Mouse (Mus musculus) thymus, adult 2 months (tissue): ENCODE data around the gene Cep70. TPM values are rescaled to one million over a fixed set of nuclear protein-coding genes. Genes with fewer than 3 reads are reported as not detected.

ENCODE experiments used
- DNase-seq: peaks from one replicate; pipeline ENCODE4 v3.0.0; 2021
- H3K27ac ChIP-seq: fragments of 200-500 bp; 2 replicates; pipeline ENCODE4 v1.5.1; 2012; ENCODE audit warnings: low read length, control low read depth; ENCODE audit not compliant: control insufficient read depth, insufficient read depth
- H3K27me3 ChIP-seq: fragments of 200-500 bp; 2 replicates; pipeline ENCODE4 v1.6.1; 2012; ENCODE audit warnings: mild to moderate bottlenecking, low read length, moderate library complexity, mixed read lengths; ENCODE audit not compliant: control insufficient read depth, insufficient read depth
- H3K36me3 ChIP-seq: fragments of 200-500 bp; 2 replicates; pipeline ENCODE4 v1.6.1; 2012; ENCODE audit warnings: mild to moderate bottlenecking, low read length, moderate library complexity; ENCODE audit not compliant: control insufficient read depth, insufficient read depth
- H3K4me1 ChIP-seq: fragments of 200-500 bp; replicated peaks from 2 replicates; pipeline ENCODE4 v1.6.1; 2012; ENCODE audit warnings: low read length; ENCODE audit not compliant: control insufficient read depth, insufficient read depth
- H3K4me3 ChIP-seq: fragments of 200-500 bp; 2 replicates; pipeline ENCODE4 v1.5.1; 2012; ENCODE audit warnings: mild to moderate bottlenecking, low read length, control low read depth, moderate library complexity; ENCODE audit not compliant: control insufficient read depth, insufficient read depth
- CTCF ChIP-seq: fragments of 200-500 bp; IDR thresholded peaks from 2 replicates; pipeline ENCODE4 v1.5.1; 2012; ENCODE audit warnings: mild to moderate bottlenecking, control low read depth, low read length, moderate library complexity, borderline replicate concordance; ENCODE audit not compliant: control insufficient read depth, poor library complexity, insufficient read depth; ENCODE audit errors: extremely low read depth
- POLR2A ChIP-seq: fragments of 200-500 bp; IDR thresholded peaks from 2 replicates; pipeline ENCODE4 v1.6.1; 2012; ENCODE audit warnings: mild to moderate bottlenecking, low read length, control low read depth, moderate library complexity; ENCODE audit not compliant: control insufficient read depth, poor library complexity, insufficient read depth; ENCODE audit errors: extremely low read depth
- WGBS: fragments of 180-500 bp; shearing (Covaris S2); methylation state at CpG from one replicate; pipeline ENCODE4 v1.1.7; 2018; 5-methylcytosine and 5-hydroxymethylcytosine counted together
- polyA plus RNA-seq: library from polyadenylated mRNA; depleted of rRNA; stranded (reverse); fragments of >200 nt; gene quantifications from 2 replicates; pipeline ENCODE4 v1.2.3, GENCODE M21; 2012

Gene Cep70
- polyA plus RNA-seq, 1 experiment, result 7.0 TPM

DNA sequence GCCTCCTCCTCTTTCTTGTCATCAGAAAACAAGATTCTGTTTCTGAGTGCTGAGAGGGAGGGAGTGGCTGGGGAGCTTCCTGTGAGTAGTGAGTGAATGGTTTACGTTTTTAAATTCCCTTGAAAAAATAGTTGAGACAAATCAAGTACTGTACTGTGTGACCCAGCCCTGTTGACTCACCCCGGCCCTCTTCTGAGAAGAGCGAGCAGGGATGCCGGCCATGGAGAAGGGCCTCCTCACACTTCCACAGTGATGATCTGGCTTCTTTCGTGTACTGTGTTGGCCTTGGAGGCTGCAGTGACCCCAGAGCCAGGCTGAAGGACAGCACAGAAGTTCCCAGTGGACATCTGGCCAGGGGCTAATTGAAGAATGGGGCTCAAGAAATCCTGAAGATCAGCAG lies 61.1 kb downstream of the Cep70 start:
- Histone ChIP-seq H3K27me3 (no peaks in the 10 kb centered on the region), H3K4me3 (no peak overlapping the region), H3K27ac (no peak overlapping the region), H3K4me1 (no peaks in the 10 kb centered on the region), H3K36me3 (peaks cover 3% of the 10 kb centered on the region; the same call in 1 of the 2 replicates)
- DNase-seq, result no peak
- WGBS, result 92% methylated on average over 5 of the region's 5 CpGs
- TF ChIP-seq CTCF, result no peak
- TF ChIP-seq POLR2A, result no peak

GRCm38 (mm10) chr9:99306226-99306625 lies 63.1 kb downstream of the Cep70 start:
- H3K27ac ChIP-seq, result no peak overlapping the region
- 97% methylated on average over 6 of the region's 6 CpGs for WGBS
- no peaks in the 10 kb centered on the region for H3K4me1 ChIP-seq
- TF ChIP-seq CTCF (no peak), POLR2A (no peak)
- no peak for DNase-seq
- no peaks in the 10 kb centered on the region for H3K27me3 ChIP-seq
- peaks cover 3% of the 10 kb centered on the region; the same call in 1 of the 2 replicates for H3K36me3 ChIP-seq
- no peak overlapping the region for H3K4me3 ChIP-seq

DNA sequence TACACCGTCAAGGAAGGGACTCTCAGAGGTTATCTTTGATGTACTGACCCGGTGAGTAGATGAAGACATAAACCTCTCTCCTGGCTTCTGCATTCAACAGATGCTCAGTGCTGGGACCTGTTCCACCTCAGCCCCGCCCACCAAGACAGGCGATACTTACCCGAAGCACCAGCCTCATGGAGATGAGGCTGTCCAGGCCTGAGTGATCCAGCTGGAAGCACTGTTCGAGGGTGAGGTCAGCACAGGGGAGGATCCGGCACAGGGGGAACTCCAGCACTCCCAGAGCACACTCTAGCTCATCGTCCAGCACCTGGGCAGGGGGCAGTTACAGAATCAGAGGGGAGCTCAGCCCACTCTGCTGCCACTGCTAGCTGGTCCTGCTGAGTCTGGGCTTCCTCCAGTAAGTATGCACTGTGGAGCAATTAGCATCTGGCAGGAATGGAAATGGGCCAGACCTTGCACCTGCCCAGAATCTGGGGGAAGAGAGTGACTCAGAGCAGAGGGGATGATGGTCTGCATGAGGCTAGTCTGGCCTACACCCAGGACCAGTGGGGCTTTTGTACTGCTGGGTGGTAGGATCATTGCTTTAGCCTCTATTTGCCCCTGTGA lies 76.3 kb downstream of the Cep70 start:
- Histone ChIP-seq H3K4me3 (no peak overlapping the region), H3K4me1 (no peaks in the 10 kb centered on the region), H3K36me3 (no peaks in the 10 kb centered on the region), H3K27ac (no peak overlapping the region), H3K27me3 (no peaks in the 10 kb centered on the region)
- TF ChIP-seq POLR2A (no peak), CTCF (no peak)
- 80% methylated on average over 8 of the region's 8 CpGs for WGBS
- no peak for DNase-seq

DNA sequence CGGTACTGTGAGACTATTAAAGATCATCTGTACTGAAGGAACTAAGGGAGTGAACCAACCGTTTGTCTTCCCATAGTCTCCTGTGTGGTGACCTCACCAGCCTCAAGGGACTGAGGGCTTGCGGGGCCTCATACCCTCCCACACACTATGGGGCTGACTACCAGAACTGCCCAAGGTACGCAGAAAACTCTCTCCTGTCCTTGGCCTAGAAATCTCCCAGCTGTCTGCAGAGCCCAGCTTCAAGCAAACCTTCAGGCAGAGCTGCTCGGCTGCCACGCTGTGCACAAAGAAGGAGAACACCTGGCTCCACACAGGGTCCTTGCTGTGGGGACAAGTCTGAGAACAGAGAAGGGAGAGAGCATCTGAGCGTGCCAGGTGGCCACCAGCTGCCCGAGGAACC lies 76.8 kb downstream of the Cep70 start:
- Histone ChIP-seq H3K27ac (no peak overlapping the region), H3K4me3 (no peak overlapping the region), H3K36me3 (no peaks in the 10 kb centered on the region), H3K4me1 (no peaks in the 10 kb centered on the region), H3K27me3 (no peaks in the 10 kb centered on the region)
- 88% methylated on average over 8 of the region's 8 CpGs for WGBS
- no peak for DNase-seq
- TF ChIP-seq CTCF (no peak), POLR2A (no peak)

- no peak for DNase-seq
- H3K4me3 ChIP-seq, result no peak overlapping the region
- TF ChIP-seq CTCF (no peak), POLR2A (no peak)
- H3K27me3 ChIP-seq, result no peaks in the 10 kb centered on the region
- 92% methylated on average over 7 of the region's 7 CpGs for WGBS
- no peak overlapping the region for H3K27ac ChIP-seq
- no peaks in the 10 kb centered on the region for H3K4me1 ChIP-seq
- no peaks in the 10 kb centered on the region for H3K36me3 ChIP-seq
Measured at GRCm38 (mm10) chr9:99325208-99325929, 82.2 kb downstream of the Cep70 start.

- Histone ChIP-seq H3K27ac (no peak overlapping the region), H3K36me3 (no peaks in the 10 kb centered on the region), H3K4me3 (no peak overlapping the region), H3K27me3 (no peaks in the 10 kb centered on the region), H3K4me1 (no peaks in the 10 kb centered on the region)
- WGBS, result 90% methylated on average over 4 of the region's 4 CpGs
- no peak for TF ChIP-seq POLR2A
- no peak for TF ChIP-seq CTCF
- DNase-seq, result no peak
Measured at GRCm38 (mm10) chr9:99325961-99326360, 82.8 kb downstream of the Cep70 start.

- Histone ChIP-seq H3K4me3 (no peak overlapping the region), H3K4me1 (no peaks in the 10 kb centered on the region), H3K36me3 (no peaks in the 10 kb centered on the region), H3K27ac (no peak overlapping the region), H3K27me3 (no peaks in the 10 kb centered on the region)
- no peak for DNase-seq
- WGBS, result 90% methylated on average over 4 of the region's 4 CpGs
- no peak for TF ChIP-seq CTCF
- TF ChIP-seq POLR2A, result no peak
Measured at GRCm38 (mm10) chr9:99326881-99327280, 83.7 kb downstream of the Cep70 start.
